Mouse (Mus musculus): Measurements from ENCODE around the gene Pxylp1.

DNA sequence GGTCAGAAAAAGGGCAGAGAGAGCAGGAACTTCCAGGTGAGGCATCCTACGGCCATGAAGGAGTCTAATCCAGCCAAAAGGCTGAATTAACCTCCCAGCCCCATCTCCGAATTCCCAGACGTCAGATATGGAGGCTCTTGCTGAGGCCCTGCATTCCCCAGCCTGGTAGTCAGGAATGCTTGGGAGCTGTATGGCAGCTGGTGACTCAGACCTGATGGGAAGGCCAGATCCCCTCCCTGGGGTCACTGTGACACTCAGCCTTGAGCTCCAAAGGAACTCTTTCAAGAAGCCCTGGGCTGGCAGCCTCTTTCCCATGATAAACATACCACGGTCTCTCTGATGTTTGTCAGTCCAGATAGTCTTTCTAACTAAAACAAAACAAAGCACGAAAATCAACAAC lies 109.2 kb downstream of the Pxylp1 start:
- TF ChIP-seq EP300 (IDR thresholded peaks at IDR 0.05): no peak
- no peak for TF ChIP-seq CTCF (IDR thresholded peaks at IDR 0.05)
